Mouse (Mus musculus): Measurements from ENCODE around the gene Gm17359.

- TF ChIP-seq CTCF (IDR thresholded peaks at IDR 0.05; ENCODE audit: borderline replicate concordance, extremely low read depth, insufficient read depth, insufficient read length) (no peak), POLR2A (IDR thresholded peaks at IDR 0.05; ENCODE audit: borderline replicate concordance, extremely low read depth, insufficient read depth, insufficient read length, poor library complexity, severe bottlenecking) (no peak)
Observed at GRCm38 (mm10) chr3:79379873-79380595, 43.6 kb downstream of the Gm17359 start.

All from brain, embryonic 14.5 days (tissue).